Mouse (Mus musculus): Measurements from ENCODE around the gene Macrod1. TPM values are rescaled to one million over a fixed set of nuclear protein-coding genes. Genes with fewer than 3 reads are reported as not detected.
A peak's percentile ranks its signal among the peaks of the same experiment; 100 is the strongest.
"Not testable (repeated sequence)": the region's sequence is repeated elsewhere in the genome, so short reads cannot be mapped to it uniquely, and the experiment has no call there.

Macrod1 gene
- polyA plus RNA-seq, 1 experiment from 2014 or later = 4.8 TPM

DNA sequence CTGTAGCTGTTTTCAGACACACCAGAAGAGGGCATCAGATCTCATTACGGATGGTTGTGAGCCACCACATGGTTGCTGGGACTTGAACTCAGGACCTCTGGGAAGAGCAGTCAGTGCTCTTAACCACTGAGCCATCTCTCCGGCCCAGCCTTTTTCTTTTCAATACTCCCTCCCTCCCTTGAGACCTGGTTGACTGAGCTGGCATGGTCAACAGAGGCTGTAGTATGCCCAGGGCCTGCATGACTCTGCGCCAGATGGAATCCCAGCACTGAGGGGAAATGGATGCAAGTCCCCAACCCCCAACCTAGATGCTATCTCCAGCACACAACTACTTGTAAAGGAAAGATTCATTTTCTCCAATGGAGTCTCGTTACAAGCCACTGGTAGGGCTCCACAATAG lies 3.2 kb upstream of the Macrod1 start:
- WGBS = 67% methylated on average over 4 of the region's 4 CpGs
- not testable (repeated sequence) for H3K9ac ChIP-seq (ENCODE audit: low read length); H3K9me3 ChIP-seq (replicated peaks; ENCODE audit: control insufficient read depth, low read length); H3K4me3 ChIP-seq (ENCODE audit: low read depth, low read length); DNase-seq (ENCODE audit: low spot score); ATAC-seq; H3K27me3 ChIP-seq (replicated peaks; ENCODE audit: control insufficient read depth, insufficient read depth, low read length); H3K36me3 ChIP-seq (ENCODE audit: control insufficient read depth, insufficient read depth, low read length); H3K4me2 ChIP-seq (ENCODE audit: low read length); H3K4me1 ChIP-seq (ENCODE audit: control insufficient read depth, insufficient read depth, low read length); H3K27ac ChIP-seq (ENCODE audit: low read depth, low read length)

- Histone ChIP-seq H3K9me3 (replicated peaks; ENCODE audit: control insufficient read depth, low read length) (no peaks in the 10 kb centered on the region), H3K27ac (ENCODE audit: low read depth, low read length) (no peak overlapping the region), H3K4me1 (ENCODE audit: control insufficient read depth, insufficient read depth, low read length) (peaks cover 9% of the 10 kb centered on the region; the same call in 1 of the 2 replicates), H3K4me2 (ENCODE audit: low read length) (no peak overlapping the region), H3K9ac (ENCODE audit: low read length) (no peak overlapping the region), H3K36me3 (ENCODE audit: control insufficient read depth, insufficient read depth, low read length) (no peaks in the 10 kb centered on the region), H3K4me3 (ENCODE audit: low read depth, low read length) (no peak overlapping the region), H3K27me3 (replicated peaks; ENCODE audit: control insufficient read depth, insufficient read depth, low read length) (no peaks in the 10 kb centered on the region)
- WGBS = 69% methylated on average over 10 of the region's 10 CpGs
- ATAC-seq (no peak), DNase-seq (ENCODE audit: low spot score) (no peak)
Observed at GRCm38 (mm10) chr19:7054772-7055171, 1.8 kb upstream of the Macrod1 start.

DNA sequence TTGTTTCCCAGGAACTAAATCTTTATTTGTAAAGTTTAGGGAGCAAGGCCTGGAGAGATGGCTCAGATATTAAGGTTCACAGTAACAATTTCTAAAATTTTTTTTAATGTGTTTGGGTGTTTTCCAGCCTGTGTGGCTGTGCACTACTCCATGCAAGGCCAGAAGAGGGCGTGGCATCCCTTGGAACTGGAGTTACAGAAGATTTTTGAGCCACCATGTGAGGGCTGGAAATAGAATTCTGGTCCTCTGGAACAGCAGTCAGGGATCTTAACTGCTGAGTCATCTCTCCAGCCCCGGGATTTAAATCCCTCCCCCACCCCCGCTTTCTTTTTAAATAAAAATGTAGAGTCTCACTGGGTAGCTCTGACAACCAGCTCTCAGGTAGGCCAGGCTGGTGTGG lies 1.4 kb upstream of the Macrod1 start:
- no peaks in the 10 kb centered on the region for H3K27me3 ChIP-seq (replicated peaks; ENCODE audit: control insufficient read depth, insufficient read depth, low read length)
- DNase-seq (ENCODE audit: low spot score) (no peak), ATAC-seq (no peak)
- no peak overlapping the region for H3K4me2 ChIP-seq (ENCODE audit: low read length)
- no peak overlapping the region for H3K4me3 ChIP-seq (ENCODE audit: low read depth, low read length)
- no peaks in the 10 kb centered on the region for H3K36me3 ChIP-seq (ENCODE audit: control insufficient read depth, insufficient read depth, low read length)
- H3K4me1 ChIP-seq (ENCODE audit: control insufficient read depth, insufficient read depth, low read length) = peaks cover 9% of the 10 kb centered on the region; the same call in 1 of the 2 replicates
- no peaks in the 10 kb centered on the region for H3K9me3 ChIP-seq (replicated peaks; ENCODE audit: control insufficient read depth, low read length)
- H3K27ac ChIP-seq (ENCODE audit: low read depth, low read length) = no peak overlapping the region
- H3K9ac ChIP-seq (ENCODE audit: low read length) = no peak overlapping the region
- WGBS = 48% methylated on average over 3 of the region's 3 CpGs

GRCm38 (mm10) chr19:7057126-7057721 lies 614 bp downstream of the Macrod1 start:
- peak overlapping the region; percentile 59 for H3K4me3 ChIP-seq (ENCODE audit: low read depth, low read length)
- H3K9ac ChIP-seq (ENCODE audit: low read length) = peak overlapping the region; percentile 67
- ATAC-seq (peak; percentile 27), DNase-seq (ENCODE audit: low spot score) (no peak)
- peak overlapping the region; percentile 100 for H3K4me2 ChIP-seq (ENCODE audit: low read length)
- H3K27ac ChIP-seq (ENCODE audit: low read depth, low read length) = no peak overlapping the region
- no peaks in the 10 kb centered on the region for H3K36me3 ChIP-seq (ENCODE audit: control insufficient read depth, insufficient read depth, low read length)
- no peaks in the 10 kb centered on the region for H3K9me3 ChIP-seq (replicated peaks; ENCODE audit: control insufficient read depth, low read length)
- no peaks in the 10 kb centered on the region for H3K27me3 ChIP-seq (replicated peaks; ENCODE audit: control insufficient read depth, insufficient read depth, low read length)
- H3K4me1 ChIP-seq (ENCODE audit: control insufficient read depth, insufficient read depth, low read length) = peaks cover 9% of the 10 kb centered on the region; the same call in 1 of the 2 replicates
- WGBS = 2% methylated on average over 16 of the region's 16 CpGs

GRCm38 (mm10) chr19:7057722-7058207 lies 1.2 kb downstream of the Macrod1 start:
- H3K9me3 ChIP-seq (replicated peaks; ENCODE audit: control insufficient read depth, low read length) = no peaks in the 10 kb centered on the region
- H3K4me3 ChIP-seq (ENCODE audit: low read depth, low read length) = peak overlapping the region; percentile 59
- no peaks in the 10 kb centered on the region for H3K27me3 ChIP-seq (replicated peaks; ENCODE audit: control insufficient read depth, insufficient read depth, low read length)
- H3K27ac ChIP-seq (ENCODE audit: low read depth, low read length) = no peak overlapping the region
- peaks cover 9% of the 10 kb centered on the region; the same call in 1 of the 2 replicates for H3K4me1 ChIP-seq (ENCODE audit: control insufficient read depth, insufficient read depth, low read length)
- no peaks in the 10 kb centered on the region for H3K36me3 ChIP-seq (ENCODE audit: control insufficient read depth, insufficient read depth, low read length)
- no peak overlapping the region for H3K9ac ChIP-seq (ENCODE audit: low read length)
- DNase-seq (ENCODE audit: low spot score) (peak; percentile 80), ATAC-seq (peak; percentile 65)
- WGBS = 0% methylated on average over 15 of the region's 15 CpGs
- peak overlapping the region; percentile 100 for H3K4me2 ChIP-seq (ENCODE audit: low read length)

- Histone ChIP-seq H3K36me3 (ENCODE audit: control insufficient read depth, insufficient read depth, low read length) (no peaks in the 10 kb centered on the region), H3K9me3 (replicated peaks; ENCODE audit: control insufficient read depth, low read length) (no peaks in the 10 kb centered on the region), H3K9ac (ENCODE audit: low read length) (no peak overlapping the region), H3K4me1 (ENCODE audit: control insufficient read depth, insufficient read depth, low read length) (peaks cover 9% of the 10 kb centered on the region; the same call in 1 of the 2 replicates), H3K27ac (ENCODE audit: low read depth, low read length) (no peak overlapping the region), H3K27me3 (replicated peaks; ENCODE audit: control insufficient read depth, insufficient read depth, low read length) (no peaks in the 10 kb centered on the region), H3K4me2 (ENCODE audit: low read length) (no peak overlapping the region; the same call in 1 of the 2 replicates), H3K4me3 (ENCODE audit: low read depth, low read length) (no peak overlapping the region)
- DNase-seq (ENCODE audit: low spot score) = no peak
- ATAC-seq = no peak
- 54% methylated on average over 6 of the region's 6 CpGs for WGBS
Observed at GRCm38 (mm10) chr19:7058541-7058940, 1.9 kb downstream of the Macrod1 start.

GRCm38 (mm10) chr19:7062110-7062509 lies 5.5 kb downstream of the Macrod1 start:
- Histone ChIP-seq H3K27me3 (replicated peaks; ENCODE audit: control insufficient read depth, insufficient read depth, low read length) (no peaks in the 10 kb centered on the region), H3K4me1 (ENCODE audit: control insufficient read depth, insufficient read depth, low read length) (peaks cover 20% of the 10 kb centered on the region), H3K9me3 (replicated peaks; ENCODE audit: control insufficient read depth, low read length) (no peaks in the 10 kb centered on the region), H3K4me3 (ENCODE audit: low read depth, low read length) (no peak overlapping the region), H3K9ac (ENCODE audit: low read length) (no peak overlapping the region), H3K4me2 (ENCODE audit: low read length) (no peak overlapping the region), H3K36me3 (ENCODE audit: control insufficient read depth, insufficient read depth, low read length) (no peaks in the 10 kb centered on the region), H3K27ac (ENCODE audit: low read depth, low read length) (no peak overlapping the region)
- ATAC-seq (no peak), DNase-seq (ENCODE audit: low spot score) (no peak)
- WGBS = 86% methylated on average over 5 of the region's 5 CpGs

- Histone ChIP-seq H3K4me2 (ENCODE audit: low read length) (no peak overlapping the region), H3K36me3 (ENCODE audit: control insufficient read depth, insufficient read depth, low read length) (no peaks in the 10 kb centered on the region), H3K27me3 (replicated peaks; ENCODE audit: control insufficient read depth, insufficient read depth, low read length) (no peaks in the 10 kb centered on the region), H3K9me3 (replicated peaks; ENCODE audit: control insufficient read depth, low read length) (no peaks in the 10 kb centered on the region), H3K4me1 (ENCODE audit: control insufficient read depth, insufficient read depth, low read length) (peaks cover 18% of the 10 kb centered on the region), H3K4me3 (ENCODE audit: low read depth, low read length) (no peak overlapping the region), H3K27ac (ENCODE audit: low read depth, low read length) (no peak overlapping the region), H3K9ac (ENCODE audit: low read length) (no peak overlapping the region)
- DNase-seq (ENCODE audit: low spot score) = no peak
- ATAC-seq = no peak
- 93% methylated on average over 8 of the region's 8 CpGs for WGBS
Observed at GRCm38 (mm10) chr19:7062916-7063315, 6.3 kb downstream of the Macrod1 start.

DNA sequence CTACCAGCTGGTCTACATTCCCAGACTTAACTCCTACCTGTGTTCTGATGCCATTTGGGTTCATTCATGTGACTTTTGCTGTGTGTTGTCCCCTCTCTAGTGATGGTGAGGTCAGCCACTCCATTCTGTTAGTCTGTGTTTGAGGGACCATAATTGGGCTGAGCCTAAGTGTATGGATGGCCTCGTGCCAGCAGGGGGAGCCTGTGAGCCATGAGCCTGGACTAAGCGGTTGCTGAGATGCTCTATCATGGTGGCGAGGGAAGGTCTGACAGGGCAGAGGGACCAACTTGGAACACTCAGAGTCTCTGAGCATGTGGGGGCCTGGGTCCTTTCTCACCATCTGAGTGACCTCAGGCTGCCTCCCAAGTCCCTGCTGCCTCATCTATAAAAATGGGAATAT lies 8.0 kb downstream of the Macrod1 start:
- H3K27ac ChIP-seq (ENCODE audit: low read depth, low read length) = no peak overlapping the region
- WGBS = 5% methylated on average over 3 of the region's 3 CpGs
- H3K4me3 ChIP-seq (ENCODE audit: low read depth, low read length) = no peak overlapping the region
- H3K27me3 ChIP-seq (replicated peaks; ENCODE audit: control insufficient read depth, insufficient read depth, low read length) = no peaks in the 10 kb centered on the region
- no peak overlapping the region for H3K9ac ChIP-seq (ENCODE audit: low read length)
- no peaks in the 10 kb centered on the region for H3K36me3 ChIP-seq (ENCODE audit: control insufficient read depth, insufficient read depth, low read length)
- peaks cover 32% of the 10 kb centered on the region for H3K4me1 ChIP-seq (ENCODE audit: control insufficient read depth, insufficient read depth, low read length)
- H3K4me2 ChIP-seq (ENCODE audit: low read length) = no peak overlapping the region
- H3K9me3 ChIP-seq (replicated peaks; ENCODE audit: control insufficient read depth, low read length) = no peaks in the 10 kb centered on the region
- peak; percentile 60 for ATAC-seq
- peak; percentile 90 for DNase-seq (ENCODE audit: low spot score)

Measured in forebrain, embryonic 14.5 days (tissue).